Mouse (Mus musculus) MEL (cell line): ENCODE measurements at regions not wholly inside any gene's neighbourhood (a gene's known extent, or its start where the extent isn't known, plus 50 kb on each side); places are given as distances from the start of the nearest gene placed in this dataset.

Source experiments
- DNase-seq: peaks from one replicate; pipeline ENCODE4 v3.0.0; 2011; ENCODE audit warnings: low read depth, low spot score
- H3K27ac ChIP-seq: 2 replicates; pipeline ENCODE4 v1.5.1; 2012; ENCODE audit warnings: low read depth, mild to moderate bottlenecking, control low read depth, low read length, moderate library complexity; ENCODE audit not compliant: control insufficient read depth
- H3K27me3 ChIP-seq, 2 experiments: fragments of 150-350 bp in 1 of 2; sonication (generic) in 1 of 2; 2 replicates each; pipeline ENCODE4 v1.6.1; 2012; ENCODE audit warnings: low read length in 2 of 2, mild to moderate bottlenecking in 2 of 2, improper control_type of control experiment in 1 of 2, moderate library complexity in 1 of 2; ENCODE audit not compliant: insufficient read depth in 2 of 2, control insufficient read depth in 1 of 2
- H3K36me3 ChIP-seq, 2 experiments: 2 replicates each; pipeline ENCODE4 v1.6.1; 2012 to 2014; ENCODE audit warnings: low read length in 2 of 2, improper control_type of control experiment in 1 of 2, inconsistent platforms in 1 of 2, mild to moderate bottlenecking in 1 of 2; ENCODE audit not compliant: insufficient read depth in 2 of 2, control insufficient read depth in 1 of 2
- H3K4me1 ChIP-seq, 2 experiments: fragments of 150-350 bp in 1 of 2; sonication (generic) in 1 of 2; 2 replicates each; pipeline ENCODE4 v1.6.1; 2012; ENCODE audit warnings: low read length in 2 of 2, improper control_type of control experiment in 1 of 2, mild to moderate bottlenecking in 1 of 2; ENCODE audit not compliant: insufficient read depth in 2 of 2, control insufficient read depth in 1 of 2
- H3K4me3 ChIP-seq, 2 experiments: fragments of 150-350 bp in 1 of 2; sonication (generic) in 1 of 2; 2 replicates each; pipeline ENCODE4 v1.5.1; 2012; ENCODE audit warnings: low read depth in 2 of 2, low read length in 2 of 2, mild to moderate bottlenecking in 2 of 2, moderate library complexity in 2 of 2, control low read depth in 1 of 2, improper control_type of control experiment in 1 of 2; ENCODE audit not compliant: control insufficient read depth in 1 of 2, insufficient read depth in 1 of 2
- H3K79me2 ChIP-seq: 2 replicates; pipeline ENCODE4 v1.6.1; 2012; ENCODE audit warnings: mild to moderate bottlenecking, low read length, moderate library complexity; ENCODE audit not compliant: control insufficient read depth, poor library complexity, insufficient read depth
- H3K9ac ChIP-seq: 2 replicates; pipeline ENCODE4 v1.6.1; 2012; ENCODE audit warnings: low read depth, mild to moderate bottlenecking, control low read depth, low read length, moderate library complexity; ENCODE audit not compliant: control insufficient read depth, poor library complexity, severe bottlenecking
- H3K9me3 ChIP-seq: fragments of 150-350 bp; sonication (generic); replicated peaks from 2 replicates; pipeline ENCODE4 v1.6.1; 2012; ENCODE audit warnings: mild to moderate bottlenecking, low read length, improper control_type of control experiment, moderate library complexity; ENCODE audit not compliant: insufficient read depth
- BHLHE40 ChIP-seq: IDR thresholded peaks from 2 replicates; pipeline ENCODE4 v1.6.1; 2012; ENCODE audit warnings: low read depth, mild to moderate bottlenecking, inconsistent platforms, low read length, improper control_type of control experiment, borderline replicate concordance
- CHD1 ChIP-seq: IDR thresholded peaks from 2 replicates; pipeline ENCODE4 v1.6.1; 2012; ENCODE audit warnings: low read depth, mild to moderate bottlenecking, inconsistent platforms, low read length, improper control_type of control experiment
- E2F4 ChIP-seq: IDR thresholded peaks from 2 replicates; pipeline ENCODE4 v1.6.1; 2011; ENCODE audit warnings: low read depth, low read length, improper control_type of control experiment, borderline replicate concordance
- EP300 ChIP-seq, 2 experiments: IDR thresholded peaks; 2 replicates each; pipeline ENCODE4 v1.6.1; 2011; ENCODE audit warnings: improper control_type of control experiment in 2 of 2, low read length in 2 of 2, low read depth in 1 of 2, mild to moderate bottlenecking in 1 of 2
- GATA1 ChIP-seq: IDR thresholded peaks from 2 replicates; pipeline ENCODE4 v1.6.1; 2011; ENCODE audit warnings: low read depth, low read length, improper control_type of control experiment
- HCFC1 ChIP-seq: IDR thresholded peaks from 2 replicates; pipeline ENCODE4 v1.6.1; 2012; ENCODE audit warnings: low read depth, mild to moderate bottlenecking, inconsistent platforms, low read length, improper control_type of control experiment, moderate library complexity
- MAX ChIP-seq: IDR thresholded peaks from 2 replicates; pipeline ENCODE4 v1.6.1; 2011; ENCODE audit warnings: low read length, improper control_type of control experiment
- MAZ ChIP-seq: IDR thresholded peaks from 2 replicates; pipeline ENCODE4 v1.6.1; 2012; ENCODE audit warnings: low read depth, mild to moderate bottlenecking, inconsistent platforms, low read length, improper control_type of control experiment
- MEF2A ChIP-seq: IDR thresholded peaks from 2 replicates; pipeline ENCODE4 v1.6.1; 2014; ENCODE audit warnings: low read depth, mild to moderate bottlenecking, inconsistent platforms, low read length, improper control_type of control experiment; ENCODE audit not compliant: poor library complexity, insufficient replicate concordance, severe bottlenecking; ENCODE audit errors: extremely low read depth
- MXI1 ChIP-seq: IDR thresholded peaks from 2 replicates; pipeline ENCODE4 v1.6.1; 2011; ENCODE audit warnings: mild to moderate bottlenecking, low read depth, low read length, improper control_type of control experiment
- MYB ChIP-seq: IDR thresholded peaks from 2 replicates; pipeline ENCODE4 v1.6.1; 2011; ENCODE audit warnings: mild to moderate bottlenecking, low read depth, low read length, improper control_type of control experiment
- NRF1 ChIP-seq: IDR thresholded peaks from 2 replicates; pipeline ENCODE4 v1.6.1; 2014; ENCODE audit warnings: low read depth, mild to moderate bottlenecking, inconsistent platforms, low read length, improper control_type of control experiment, moderate library complexity; ENCODE audit not compliant: poor library complexity, insufficient read depth, severe bottlenecking
- POLR2A ChIP-seq, 2 experiments: IDR thresholded peaks; 2 replicates each; pipeline ENCODE4 v1.6.1; 2011 to 2012; ENCODE audit warnings: low read length in 2 of 2, mild to moderate bottlenecking in 2 of 2, control low read depth in 1 of 2, improper control_type of control experiment in 1 of 2, low read depth in 1 of 2, moderate library complexity in 1 of 2; ENCODE audit not compliant: control insufficient read depth in 1 of 2, insufficient read depth in 1 of 2, poor library complexity in 1 of 2
- RAD21 ChIP-seq: IDR thresholded peaks from 2 replicates; pipeline ENCODE4 v1.6.1; 2011; ENCODE audit warnings: mild to moderate bottlenecking, low read depth, low read length, improper control_type of control experiment
- SMC3 ChIP-seq: IDR thresholded peaks from 2 replicates; pipeline ENCODE4 v1.6.1; 2011; ENCODE audit warnings: low read depth, low read length, improper control_type of control experiment
- TBP ChIP-seq: IDR thresholded peaks from 2 replicates; pipeline ENCODE4 v1.8.0; 2011; ENCODE audit warnings: low read depth, low read length, improper control_type of control experiment
- USF1 ChIP-seq: IDR thresholded peaks from 2 replicates; pipeline ENCODE4 v1.6.1; 2014; ENCODE audit warnings: low read depth, mild to moderate bottlenecking, inconsistent platforms, low read length, improper control_type of control experiment, moderate library complexity
- ZC3H11A ChIP-seq: IDR thresholded peaks from 2 replicates; pipeline ENCODE4 v1.6.1; 2012; ENCODE audit warnings: low read depth, mild to moderate bottlenecking, inconsistent platforms, low read length, improper control_type of control experiment
- ZMIZ1 ChIP-seq: IDR thresholded peaks from 2 replicates; pipeline ENCODE4 v1.6.1; 2012; ENCODE audit warnings: low read depth, mild to moderate bottlenecking, inconsistent platforms, low read length, improper control_type of control experiment, moderate library complexity
- ZNF384 ChIP-seq: IDR thresholded peaks from 2 replicates; pipeline ENCODE4 v1.6.1; 2012; ENCODE audit warnings: low read depth, mild to moderate bottlenecking, inconsistent platforms, low read length, improper control_type of control experiment

GRCm38 (mm10) chr4:47698926-47699325, 224.5 kb downstream of the Sec61b start:
- Histone ChIP-seq H3K4me1 (no peaks in the 10 kb centered on the region), H3K27me3 (no peaks in the 10 kb centered on the region), H3K4me3 (no peak overlapping the region), H3K9me3 (no peaks in the 10 kb centered on the region), H3K27ac (no peak overlapping the region), H3K36me3 (no peaks in the 10 kb centered on the region), H3K79me2 (no peaks in the 10 kb centered on the region), H3K9ac (no peak overlapping the region)
- TF ChIP-seq POLR2A (IDR thresholded peaks at IDR 0.05; ENCODE audit: control insufficient read depth in 1 of 2, insufficient read depth in 1 of 2, low read depth in 1 of 2, low read length in 2 of 2, poor library complexity in 1 of 2) = no peak
- no peak for TF ChIP-seq ZC3H11A
- no peak for TF ChIP-seq SMC3
- no peak for TF ChIP-seq MAZ
- TF ChIP-seq HCFC1 = no peak
- TF ChIP-seq USF1 = no peak
- no peak for TF ChIP-seq MAX
- no peak for TF ChIP-seq TBP
- no peak for TF ChIP-seq GATA1
- no peak for DNase-seq

- no peak overlapping the region for H3K4me3 ChIP-seq
- H3K9me3 ChIP-seq = no peaks in the 10 kb centered on the region
- H3K4me1 ChIP-seq = no peaks in the 10 kb centered on the region
- no peak for TF ChIP-seq CHD1
- no peak for TF ChIP-seq MYB
- no peak for TF ChIP-seq MEF2A
- TF ChIP-seq BHLHE40 = no peak
- no peak for TF ChIP-seq MXI1
- TF ChIP-seq GATA1 = no peak
- TF ChIP-seq ZNF384 = no peak
- TF ChIP-seq ZMIZ1 = no peak
- no peak for TF ChIP-seq USF1
- TF ChIP-seq NRF1 = no peak
- no peak for TF ChIP-seq POLR2A (IDR thresholded peaks at IDR 0.05; ENCODE audit: control insufficient read depth in 1 of 2, insufficient read depth in 1 of 2, low read depth in 1 of 2, low read length in 2 of 2, poor library complexity in 1 of 2)
- TF ChIP-seq RAD21 = no peak
- TF ChIP-seq EP300 (IDR thresholded peaks at IDR 0.05; ENCODE audit: low read depth in 1 of 2, low read length in 2 of 2) = no peak
- no peak for TF ChIP-seq E2F4
- no peak overlapping the region for H3K27ac ChIP-seq
- no peak overlapping the region for H3K9ac ChIP-seq
- H3K27me3 ChIP-seq = no peaks in the 10 kb centered on the region
- DNase-seq = no peak
- H3K79me2 ChIP-seq = no peaks in the 10 kb centered on the region
- H3K36me3 ChIP-seq = no peaks in the 10 kb centered on the region
Observed at GRCm38 (mm10) chr4:47703501-47703900, 229.0 kb downstream of the Sec61b start.
